Mouse (Mus musculus): ENCODE measurements around the gene Tmem243.

DNA sequence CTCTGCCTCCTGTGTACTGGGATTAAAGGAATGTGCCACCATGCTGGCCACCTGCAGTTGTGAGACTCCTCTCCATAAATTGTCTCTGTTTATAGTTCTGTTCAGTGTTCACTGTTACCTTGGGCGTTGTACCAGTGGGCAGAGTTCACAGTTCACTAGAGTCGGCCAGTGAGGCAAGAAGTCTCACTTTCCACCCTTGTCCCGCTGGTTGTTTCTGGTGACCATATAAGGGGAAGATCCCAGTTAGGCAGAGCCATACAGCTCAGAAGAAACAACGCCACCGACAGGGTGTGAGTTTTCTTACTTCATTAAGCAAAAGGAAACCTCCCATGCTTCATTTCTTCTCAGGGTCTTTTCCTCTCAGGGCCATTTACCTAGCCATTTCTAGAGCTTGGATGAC is 8.0 kb downstream of the Tmem243 start:
- no peak for TF ChIP-seq POLR2A (IDR thresholded peaks at IDR 0.05; ENCODE audit: control insufficient read depth, extremely low read depth, insufficient read depth, low read length, poor library complexity)
- TF ChIP-seq CTCF (IDR thresholded peaks at IDR 0.05; ENCODE audit: borderline replicate concordance, control insufficient read depth, extremely low read depth, insufficient read depth, low read length, poor library complexity), result no peak

Measured in thymus, adult 2 months (tissue).